Mouse (Mus musculus): ENCODE data around the gene Tmc3. TPM values are rescaled to one million over a fixed set of nuclear protein-coding genes. Genes with fewer than 3 reads are reported as not detected.
A peak's percentile ranks its signal among the peaks of the same experiment; 100 is the strongest.

Gene Tmc3
- total and polyA plus RNA-seq, 3 experiments: 0.08 to 0.11 TPM; not detected in 1

DNA sequence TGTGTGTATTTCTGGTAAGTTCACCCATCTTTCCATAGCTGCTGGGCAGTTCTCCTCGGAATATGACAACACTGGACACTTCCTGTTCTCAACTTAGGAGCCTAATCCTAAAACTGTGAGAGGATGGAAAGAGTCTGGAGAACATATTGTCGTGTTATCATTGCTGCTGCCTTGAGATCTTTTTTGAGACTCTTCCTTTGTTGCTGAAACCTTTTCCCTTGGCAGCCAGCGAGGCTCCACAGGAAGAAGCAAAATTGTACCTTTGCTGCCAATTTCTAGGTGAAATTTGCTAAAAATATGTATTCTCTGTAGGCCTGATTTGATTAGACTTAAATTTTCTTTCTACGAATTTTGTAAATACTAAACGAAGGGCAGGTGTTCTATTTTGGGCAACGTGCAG, 30.2 kb upstream of the Tmc3 start:
- no peak overlapping the region for H3K27ac ChIP-seq
- H3K4me3 ChIP-seq: no peak overlapping the region
- no peaks in the 10 kb centered on the region for H3K36me3 ChIP-seq (ENCODE audit: control insufficient read depth, insufficient read depth, low read length)
- H3K4me1 ChIP-seq (ENCODE audit: control insufficient read depth, insufficient read depth, low read length): no peaks in the 10 kb centered on the region
- H3K27me3 ChIP-seq (ENCODE audit: control insufficient read depth, insufficient read depth, low read length): no peaks in the 10 kb centered on the region
- DNase-seq: no peak
- no peaks in the 10 kb centered on the region for H3K79me2 ChIP-seq (replicated peaks; ENCODE audit: control insufficient read depth, insufficient read depth, low read length)
- H3K9ac ChIP-seq (ENCODE audit: low read depth, low read length): no peak overlapping the region
- WGBS: 42% methylated on average over 6 of the region's 6 CpGs
- no peak for TF ChIP-seq EP300 (IDR thresholded peaks at IDR 0.05; ENCODE audit: insufficient read depth, low read depth, low read length)
- no peak for TF ChIP-seq CTCF (IDR thresholded peaks at IDR 0.05)
- no peak for TF ChIP-seq POLR2A (IDR thresholded peaks at IDR 0.05; ENCODE audit: insufficient read depth, low read depth, low read length)
- intact Hi-C loops (cut with DNase I): loop anchor here (5.0 kb wide), 1 partner anchor 687 kb away; the partner anchor contains the start of gene Mex3b

DNA sequence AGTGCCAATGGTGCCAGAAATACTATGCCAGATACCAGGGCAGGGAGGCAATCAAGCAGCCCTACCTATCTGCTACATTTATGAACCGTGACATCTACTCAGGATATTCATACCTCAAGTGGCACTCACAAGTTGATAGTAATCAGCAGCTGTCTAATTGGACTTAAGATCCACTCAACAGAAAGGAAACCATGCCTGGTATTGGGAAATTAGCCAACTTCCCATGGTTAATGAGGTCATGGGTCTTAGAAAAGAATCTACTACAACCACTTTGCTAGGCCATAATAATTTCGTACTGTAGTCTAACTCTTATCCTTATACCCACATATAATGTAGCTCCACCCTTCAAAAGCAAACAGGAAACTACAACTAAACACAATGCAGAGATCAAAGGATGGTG, 28.2 kb upstream of the Tmc3 start:
- no peaks in the 10 kb centered on the region for H3K36me3 ChIP-seq (ENCODE audit: control insufficient read depth, insufficient read depth, low read length)
- H3K79me2 ChIP-seq (replicated peaks; ENCODE audit: control insufficient read depth, insufficient read depth, low read length): no peaks in the 10 kb centered on the region
- H3K9ac ChIP-seq (ENCODE audit: low read depth, low read length): no peak overlapping the region
- no peaks in the 10 kb centered on the region for H3K27me3 ChIP-seq (ENCODE audit: control insufficient read depth, insufficient read depth, low read length)
- 22% methylated on average over 2 of the region's 2 CpGs for WGBS
- TF ChIP-seq CTCF (IDR thresholded peaks at IDR 0.05) (no peak), POLR2A (IDR thresholded peaks at IDR 0.05; ENCODE audit: insufficient read depth, low read depth, low read length) (no peak), EP300 (IDR thresholded peaks at IDR 0.05; ENCODE audit: insufficient read depth, low read depth, low read length) (no peak)
- no peak overlapping the region for H3K4me3 ChIP-seq
- no peak overlapping the region for H3K27ac ChIP-seq
- no peak for DNase-seq
- no peaks in the 10 kb centered on the region for H3K4me1 ChIP-seq (ENCODE audit: control insufficient read depth, insufficient read depth, low read length)
- intact Hi-C loops (cut with DNase I): no loop called here

DNA sequence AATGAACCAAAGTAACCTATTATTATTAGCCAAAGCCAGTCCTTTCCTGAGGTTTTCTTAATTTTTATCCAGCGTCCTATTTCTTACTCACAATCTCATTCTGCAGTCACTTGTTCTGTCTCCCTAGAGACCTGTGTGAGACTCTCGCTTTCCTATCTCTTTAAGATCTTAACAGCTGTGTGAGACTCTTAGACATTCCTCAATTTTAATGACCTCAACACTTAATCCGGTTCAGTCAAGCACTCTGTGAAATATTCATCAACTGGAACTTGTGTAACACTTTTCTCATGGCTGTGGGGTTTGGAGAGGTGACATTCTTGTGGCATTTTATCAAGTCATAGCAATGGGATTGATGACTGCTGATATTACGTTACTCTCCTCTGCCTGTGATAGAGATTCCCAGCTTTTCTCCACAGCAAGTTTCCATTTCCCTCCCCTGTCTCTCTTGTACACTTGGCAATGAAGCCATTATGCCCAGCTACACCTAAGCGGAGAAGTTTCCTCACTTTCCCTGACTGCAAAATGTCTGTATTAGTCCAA, 25.9 kb upstream of the Tmc3 start:
- no peak overlapping the region for H3K4me3 ChIP-seq
- WGBS: 50% methylated on average over 5 of the region's 5 CpGs
- H3K79me2 ChIP-seq (replicated peaks; ENCODE audit: control insufficient read depth, insufficient read depth, low read length): no peaks in the 10 kb centered on the region
- H3K27ac ChIP-seq: no peak overlapping the region
- no peak for TF ChIP-seq EP300 (IDR thresholded peaks at IDR 0.05; ENCODE audit: insufficient read depth, low read depth, low read length)
- TF ChIP-seq CTCF (IDR thresholded peaks at IDR 0.05): no peak
- TF ChIP-seq POLR2A (IDR thresholded peaks at IDR 0.05; ENCODE audit: insufficient read depth, low read depth, low read length): no peak
- no peaks in the 10 kb centered on the region for H3K36me3 ChIP-seq (ENCODE audit: control insufficient read depth, insufficient read depth, low read length)
- H3K27me3 ChIP-seq (ENCODE audit: control insufficient read depth, insufficient read depth, low read length): no peaks in the 10 kb centered on the region
- H3K9ac ChIP-seq (ENCODE audit: low read depth, low read length): no peak overlapping the region
- no peaks in the 10 kb centered on the region for H3K4me1 ChIP-seq (ENCODE audit: control insufficient read depth, insufficient read depth, low read length)
- intact Hi-C loops (cut with DNase I): no loop called here
- no peak for DNase-seq

DNA sequence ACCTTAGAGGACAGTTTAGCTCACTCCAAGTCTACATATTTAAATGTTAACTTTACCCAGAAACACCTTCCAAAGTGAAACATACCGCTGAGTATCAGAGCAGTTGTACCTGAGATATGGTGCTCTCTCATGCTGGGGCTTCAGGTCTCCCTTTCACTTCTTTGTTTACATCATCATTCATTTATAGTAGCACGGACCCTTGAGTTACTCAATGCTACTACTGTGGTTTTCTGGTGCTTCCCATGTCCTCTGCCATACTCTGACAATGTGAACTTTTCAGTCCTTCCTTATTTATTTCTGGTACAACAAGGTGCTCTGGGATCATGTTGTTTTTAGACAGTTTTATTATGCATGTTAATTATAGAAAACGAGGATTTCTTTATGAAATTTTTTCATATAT, 25.2 kb upstream of the Tmc3 start:
- H3K4me3 ChIP-seq: no peak overlapping the region
- no peak overlapping the region for H3K9ac ChIP-seq (ENCODE audit: low read depth, low read length)
- H3K36me3 ChIP-seq (ENCODE audit: control insufficient read depth, insufficient read depth, low read length): no peaks in the 10 kb centered on the region
- no peaks in the 10 kb centered on the region for H3K4me1 ChIP-seq (ENCODE audit: control insufficient read depth, insufficient read depth, low read length)
- no peaks in the 10 kb centered on the region for H3K79me2 ChIP-seq (replicated peaks; ENCODE audit: control insufficient read depth, insufficient read depth, low read length)
- no peak overlapping the region for H3K27ac ChIP-seq
- 70% methylated on average over 3 of the region's 3 CpGs for WGBS
- DNase-seq: no peak
- intact Hi-C loops (cut with DNase I): no loop called here
- TF ChIP-seq POLR2A (IDR thresholded peaks at IDR 0.05; ENCODE audit: insufficient read depth, low read depth, low read length): no peak
- no peak for TF ChIP-seq CTCF (IDR thresholded peaks at IDR 0.05)
- TF ChIP-seq EP300 (IDR thresholded peaks at IDR 0.05; ENCODE audit: insufficient read depth, low read depth, low read length): no peak
- no peaks in the 10 kb centered on the region for H3K27me3 ChIP-seq (ENCODE audit: control insufficient read depth, insufficient read depth, low read length)

DNA sequence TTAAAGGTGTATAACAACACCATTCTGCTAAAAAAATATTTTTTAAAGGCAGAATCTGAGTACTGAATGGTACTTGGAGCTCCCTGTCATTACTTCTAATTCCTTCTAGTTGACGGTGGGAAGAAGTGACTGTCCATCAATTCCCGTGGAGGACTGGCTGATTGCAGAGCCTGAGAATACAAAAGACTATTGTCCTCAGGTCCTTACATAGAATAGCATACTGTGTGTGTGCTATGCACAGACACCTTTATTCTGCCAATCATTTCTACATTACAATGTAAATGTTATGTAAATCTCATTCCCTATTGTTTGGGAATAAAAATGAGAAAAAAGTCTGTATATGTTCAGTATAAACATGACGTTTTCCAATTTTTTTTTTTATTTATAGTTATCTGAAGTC, 22.9 kb upstream of the Tmc3 start:
- no peaks in the 10 kb centered on the region for H3K27me3 ChIP-seq (ENCODE audit: control insufficient read depth, insufficient read depth, low read length)
- H3K79me2 ChIP-seq (replicated peaks; ENCODE audit: control insufficient read depth, insufficient read depth, low read length): no peaks in the 10 kb centered on the region
- H3K4me1 ChIP-seq (ENCODE audit: control insufficient read depth, insufficient read depth, low read length): peaks cover 5% of the 10 kb centered on the region
- intact Hi-C loops (cut with DNase I): no loop called here
- H3K36me3 ChIP-seq (ENCODE audit: control insufficient read depth, insufficient read depth, low read length): peaks cover 3% of the 10 kb centered on the region
- no peak overlapping the region for H3K4me3 ChIP-seq
- no peak overlapping the region for H3K9ac ChIP-seq (ENCODE audit: low read depth, low read length)
- 49% methylated on average over 3 of the region's 3 CpGs for WGBS
- TF ChIP-seq CTCF (IDR thresholded peaks at IDR 0.05): no peak
- TF ChIP-seq EP300 (IDR thresholded peaks at IDR 0.05; ENCODE audit: insufficient read depth, low read depth, low read length): no peak
- no peak for TF ChIP-seq POLR2A (IDR thresholded peaks at IDR 0.05; ENCODE audit: insufficient read depth, low read depth, low read length)
- no peak for DNase-seq
- H3K27ac ChIP-seq: no peak overlapping the region

DNA sequence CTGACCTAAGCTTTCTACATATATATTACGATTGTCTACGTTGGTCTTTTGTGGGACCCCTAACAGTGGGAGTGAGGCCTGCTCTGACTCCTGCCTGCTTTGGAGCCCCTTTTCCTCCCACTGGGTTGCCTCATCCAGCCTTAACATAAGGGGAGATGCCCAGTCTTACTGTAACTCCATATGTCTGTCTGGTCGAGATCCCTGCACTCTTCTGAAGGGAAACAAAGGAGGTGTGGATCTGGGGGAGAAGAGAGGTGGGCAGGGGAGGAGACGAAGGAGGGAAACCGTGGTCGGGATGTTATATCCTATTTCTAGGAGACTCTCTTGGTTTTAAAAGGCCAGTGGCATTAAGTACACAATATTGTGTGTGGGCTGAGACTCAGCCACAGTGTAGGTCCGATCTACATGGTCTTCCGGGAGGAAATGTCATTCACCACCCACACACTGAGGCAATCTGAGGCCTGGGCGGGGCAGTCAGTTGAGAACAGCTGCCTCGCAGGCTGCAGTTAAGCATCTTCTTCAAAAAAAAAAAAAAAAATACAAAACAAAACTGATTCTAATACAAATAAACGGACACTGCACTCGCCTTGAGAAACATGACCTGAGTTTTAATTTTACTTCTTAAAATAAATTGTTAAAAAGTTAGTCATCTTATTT, 20.0 kb upstream of the Tmc3 start:
- H3K27me3 ChIP-seq (ENCODE audit: control insufficient read depth, insufficient read depth, low read length): no peaks in the 10 kb centered on the region
- intact Hi-C loops (cut with DNase I): loop anchor here (5.0 kb wide), 1 partner anchor 323 kb away; no protein-coding TSS in a partner anchor
- H3K79me2 ChIP-seq (replicated peaks; ENCODE audit: control insufficient read depth, insufficient read depth, low read length): no peaks in the 10 kb centered on the region
- TF ChIP-seq CTCF (IDR thresholded peaks at IDR 0.05) (no peak), POLR2A (IDR thresholded peaks at IDR 0.05; ENCODE audit: insufficient read depth, low read depth, low read length) (no peak), EP300 (IDR thresholded peaks at IDR 0.05; ENCODE audit: insufficient read depth, low read depth, low read length) (no peak)
- no peak overlapping the region for H3K4me3 ChIP-seq
- no peak overlapping the region; the same call in 1 of the 2 replicates for H3K27ac ChIP-seq
- WGBS: 42% methylated on average over 12 of the region's 12 CpGs
- DNase-seq: peak; percentile 51 to 60
- H3K4me1 ChIP-seq (ENCODE audit: control insufficient read depth, insufficient read depth, low read length): peaks cover 7% of the 10 kb centered on the region
- H3K36me3 ChIP-seq (ENCODE audit: control insufficient read depth, insufficient read depth, low read length): peaks cover 3% of the 10 kb centered on the region
- no peak overlapping the region for H3K9ac ChIP-seq (ENCODE audit: low read depth, low read length)
